Mouse (Mus musculus): Measurements from ENCODE around the gene Hexa. TPM values are rescaled to one million over a fixed set of nuclear protein-coding genes. Genes with fewer than 3 reads are reported as not detected.

The Hexa gene
- polyA plus RNA-seq, 1 experiment from 2014 or later, result 62.4 TPM

DNA sequence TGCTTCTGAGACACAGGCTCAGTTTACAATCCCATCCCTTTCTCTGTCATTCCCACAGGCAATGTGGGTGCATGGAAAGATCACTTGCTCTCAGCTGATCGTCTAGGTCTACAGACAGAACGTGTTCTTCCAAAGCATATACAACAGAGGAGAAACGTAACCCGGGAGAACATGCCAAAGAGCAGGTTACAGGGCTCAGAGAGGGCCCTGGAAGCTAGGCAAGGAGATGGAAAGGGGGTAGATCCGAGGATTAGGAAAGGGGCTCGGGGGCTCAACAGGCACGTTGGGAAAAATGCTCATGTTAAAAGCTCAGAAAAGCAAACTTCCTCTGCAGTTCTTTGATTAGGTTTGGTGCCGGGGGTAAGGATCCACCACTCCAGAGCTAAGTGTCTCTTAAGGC is 62.3 kb downstream of the Hexa start:
- WGBS, result 83% methylated on average over 8 of the region's 8 CpGs
- H3K27me3 ChIP-seq (ENCODE audit: control insufficient read depth, insufficient read depth, low read depth, low read length), result no peaks in the 10 kb centered on the region

GRCm38 (mm10) chr9:59605967-59606366 is 66.6 kb downstream of the Hexa start:
- no peak for ATAC-seq
- no peak overlapping the region for H3K9ac ChIP-seq (ENCODE audit: low read depth, low read length)
- no peaks in the 10 kb centered on the region for H3K27me3 ChIP-seq (ENCODE audit: control insufficient read depth, insufficient read depth, low read depth, low read length)
- no peak overlapping the region for H3K27ac ChIP-seq (ENCODE audit: low read length)
- H3K4me2 ChIP-seq (ENCODE audit: low read length), result no peak overlapping the region
- H3K9me3 ChIP-seq (replicated peaks; ENCODE audit: control insufficient read depth, low read length, poor library complexity, severe bottlenecking), result no peaks in the 10 kb centered on the region
- H3K36me3 ChIP-seq (ENCODE audit: control insufficient read depth, insufficient read depth, low read length), result peaks cover 11% of the 10 kb centered on the region; the same call in 1 of the 2 replicates
- H3K4me3 ChIP-seq (ENCODE audit: low read depth, low read length), result no peak overlapping the region
- no peaks in the 10 kb centered on the region for H3K4me1 ChIP-seq (ENCODE audit: control insufficient read depth, insufficient read depth, low read length)
- 63% methylated on average over 6 of the region's 6 CpGs for WGBS

More for the DNA sequence above, 62.3 kb downstream of the Hexa start:
- Histone ChIP-seq H3K27ac (ENCODE audit: low read length) (no peak overlapping the region), H3K4me1 (ENCODE audit: control insufficient read depth, insufficient read depth, low read length) (no peaks in the 10 kb centered on the region), H3K9ac (ENCODE audit: low read depth, low read length) (no peak overlapping the region), H3K4me3 (ENCODE audit: low read depth, low read length) (no peak overlapping the region), H3K4me2 (ENCODE audit: low read length) (no peak overlapping the region), H3K9me3 (replicated peaks; ENCODE audit: control insufficient read depth, low read length, poor library complexity, severe bottlenecking) (no peaks in the 10 kb centered on the region), H3K36me3 (ENCODE audit: control insufficient read depth, insufficient read depth, low read length) (peaks cover 11% of the 10 kb centered on the region; the same call in 1 of the 2 replicates)
- no peak for ATAC-seq

DNA sequence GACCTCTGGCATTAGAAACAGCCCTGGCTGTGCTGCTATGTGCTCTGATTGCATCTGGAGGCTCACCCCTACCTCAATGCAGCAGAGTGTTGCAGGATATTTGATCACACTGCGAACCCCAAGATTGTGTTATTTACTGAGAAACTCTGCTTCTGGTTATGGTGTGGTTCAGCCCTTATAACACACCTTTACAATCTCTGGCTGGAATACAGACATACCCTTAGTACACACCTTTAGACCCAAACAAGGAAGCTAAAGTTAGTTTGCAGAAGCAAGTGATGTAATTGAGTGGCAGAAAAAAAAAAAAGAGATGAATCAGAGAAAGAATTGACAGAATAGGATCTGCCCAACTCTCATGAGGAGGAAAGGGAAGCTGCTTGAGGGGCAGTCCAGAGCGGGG is 71.6 kb downstream of the Hexa start:
- no peak for ATAC-seq
- no peaks in the 10 kb centered on the region for H3K4me1 ChIP-seq (ENCODE audit: control insufficient read depth, insufficient read depth, low read length)
- H3K4me2 ChIP-seq (ENCODE audit: low read length), result no peak overlapping the region
- no peaks in the 10 kb centered on the region for H3K9me3 ChIP-seq (replicated peaks; ENCODE audit: control insufficient read depth, low read length, poor library complexity, severe bottlenecking)
- no peak overlapping the region for H3K9ac ChIP-seq (ENCODE audit: low read depth, low read length)
- 95% methylated on average over 2 of the region's 2 CpGs for WGBS
- 0 out of 2 replicates have a peak, but pooled peaks cover 2% of the 10 kb centered on the region for H3K36me3 ChIP-seq (ENCODE audit: control insufficient read depth, insufficient read depth, low read length)
- no peak overlapping the region for H3K4me3 ChIP-seq (ENCODE audit: low read depth, low read length)
- no peaks in the 10 kb centered on the region for H3K27me3 ChIP-seq (ENCODE audit: control insufficient read depth, insufficient read depth, low read depth, low read length)
- H3K27ac ChIP-seq (ENCODE audit: low read length), result no peak overlapping the region

Other genes with a start within 250 kb of the Hexa start
- gene Adpgk, start 248.0 kb upstream of the Hexa start, polyA plus RNA-seq (2015; fragmentation: Nextera tagmentation; extraction: Ambion mirVana), result 19.7 and 21.9 TPM in 2 replicates
- 53.5 and 55.6 TPM in 2 replicates for gene Bbs4, start 186.0 kb upstream of the Hexa start, polyA plus RNA-seq (2015; fragmentation: Nextera tagmentation; extraction: Ambion mirVana)
- 14.3 and 17.1 TPM in 2 replicates for gene Arih1, start 52.9 kb upstream of the Hexa start, polyA plus RNA-seq (2015; fragmentation: Nextera tagmentation; extraction: Ambion mirVana)
- gene Tmem202, start 307 bp downstream of the Hexa start, polyA plus RNA-seq (2015; fragmentation: Nextera tagmentation; extraction: Ambion mirVana), result 0.94 and 0.97 TPM in 2 replicates
- 64.7 and 65.0 TPM in 2 replicates for gene Celf6, start 38.4 kb downstream of the Hexa start, polyA plus RNA-seq (2015; fragmentation: Nextera tagmentation; extraction: Ambion mirVana)
- 214 and 222 TPM in 2 replicates for gene Parp6, start 77.7 kb downstream of the Hexa start, polyA plus RNA-seq (2015; fragmentation: Nextera tagmentation; extraction: Ambion mirVana)
- 962 and 996 TPM in 2 replicates for gene Pkm, start 116.8 kb downstream of the Hexa start, polyA plus RNA-seq (2015; fragmentation: Nextera tagmentation; extraction: Ambion mirVana)
- 5.1 and 6.1 TPM in 2 replicates for gene Gramd2, start 140.6 kb downstream of the Hexa start, polyA plus RNA-seq (2015; fragmentation: Nextera tagmentation; extraction: Ambion mirVana)
- gene Senp8, start 211.2 kb downstream of the Hexa start, polyA plus RNA-seq (2015; fragmentation: Nextera tagmentation; extraction: Ambion mirVana), result 12.0 and 12.6 TPM in 2 replicates
- gene Myo9a, start 211.4 kb downstream of the Hexa start, polyA plus RNA-seq (2015; fragmentation: Nextera tagmentation; extraction: Ambion mirVana), result 26.8 and 30.3 TPM in 2 replicates